Mouse (Mus musculus) cerebellum, adult 2 months (tissue): ENCODE results near the gene Hbb-bh1. TPM values are rescaled to one million over a fixed set of nuclear protein-coding genes. Genes with fewer than 3 reads are reported as not detected.
"Not testable (repeated sequence)": the region's sequence is repeated elsewhere in the genome, so short reads cannot be mapped to it uniquely, and the experiment has no call there.

Experiments used
- DNase-seq, 2 experiments: peaks; one replicate each; pipeline ENCODE4 v3.0.0; 2021
- H3K27ac ChIP-seq: fragments of 200-500 bp; 2 replicates; pipeline ENCODE4 v1.5.1; 2012; ENCODE audit warnings: low read length, control low read depth, inconsistent platforms; ENCODE audit not compliant: insufficient read depth
- H3K27me3 ChIP-seq: fragments of 200-500 bp; 2 replicates; pipeline ENCODE4 v1.6.1; 2012; ENCODE audit warnings: inconsistent platforms, mild to moderate bottlenecking, low read length, moderate library complexity; ENCODE audit not compliant: control insufficient read depth, insufficient read depth
- H3K4me1 ChIP-seq: fragments of 200-500 bp; 2 replicates; pipeline ENCODE4 v1.6.1; 2011; ENCODE audit warnings: low read length; ENCODE audit not compliant: control insufficient read depth, insufficient read depth
- H3K4me3 ChIP-seq: fragments of 200-500 bp; replicated peaks from 2 replicates; pipeline ENCODE3; 2011; ENCODE audit warnings: mild to moderate bottlenecking, low read depth, low read length, control low read depth; ENCODE audit not compliant: insufficient read depth
- CTCF ChIP-seq: fragments of 200-500 bp; IDR thresholded peaks from 2 replicates; pipeline ENCODE4 v1.5.1; 2011; ENCODE audit warnings: low read depth, mild to moderate bottlenecking, control low read depth, low read length, moderate library complexity, borderline replicate concordance; ENCODE audit not compliant: insufficient read depth
- POLR2A ChIP-seq: fragments of 200-500 bp; IDR thresholded peaks from 2 replicates; pipeline ENCODE4 v1.6.1; 2011; ENCODE audit warnings: low read length, control low read depth, borderline replicate concordance; ENCODE audit not compliant: insufficient read depth
- WGBS: fragments of 180-500 bp; shearing (Covaris S2); methylation state at CpG from one replicate; pipeline ENCODE4 v1.1.7; 2018; 5-methylcytosine and 5-hydroxymethylcytosine counted together
- polyA plus RNA-seq: library from polyadenylated mRNA; depleted of rRNA; stranded (reverse); fragments of >200 nt; gene quantifications from 2 replicates; pipeline ENCODE4 v1.2.3, GENCODE M21; 2012; rRNA removed

The Hbb-bh1 gene
- polyA plus RNA-seq, 1 experiment: 0.41 TPM

DNA sequence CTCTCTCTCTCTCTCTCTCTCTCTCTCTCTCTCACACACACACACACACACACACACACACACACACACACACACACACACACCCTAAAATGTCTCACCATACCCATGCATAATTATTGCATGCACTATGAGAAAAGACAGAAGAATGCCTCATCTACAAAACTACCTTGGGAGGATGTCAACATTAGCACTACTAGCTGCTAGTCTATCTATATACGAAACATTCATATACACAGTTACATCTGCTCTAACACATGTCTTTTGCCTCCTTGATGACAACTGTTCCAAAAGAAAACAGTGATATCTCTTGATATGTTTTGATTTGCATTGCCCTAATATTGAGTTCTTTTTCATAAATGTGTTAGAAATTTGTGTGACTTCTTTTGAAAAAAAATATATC lies 32.7 kb downstream of the Hbb-bh1 start:
- H3K4me3 ChIP-seq: no peak overlapping the region
- DNase-seq: no peak

DNA sequence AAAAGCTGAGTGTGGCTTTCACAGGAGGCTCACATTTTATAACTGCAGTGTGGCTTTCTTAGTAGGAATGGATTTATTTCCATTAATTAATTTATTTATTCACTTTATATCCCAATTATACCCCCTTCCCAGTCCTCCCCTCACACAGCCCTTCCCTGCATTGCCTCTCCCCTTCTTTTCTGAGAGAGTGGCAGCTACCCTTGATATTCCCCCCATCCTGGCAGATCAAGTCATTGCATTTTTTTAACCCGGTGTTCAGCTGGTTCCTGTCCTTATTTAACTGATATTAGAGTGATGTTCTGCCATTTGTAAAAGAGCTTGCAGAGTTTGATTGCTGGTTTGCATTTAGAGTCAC lies 33.2 kb downstream of the Hbb-bh1 start:
- Histone ChIP-seq H3K4me1 (no peaks in the 10 kb centered on the region), H3K27me3 (no peaks in the 10 kb centered on the region), H3K27ac (no peak overlapping the region), H3K4me3 (no peak overlapping the region)
- DNase-seq: no peak
- 58% methylated on average over 1 of the region's 1 CpGs for WGBS
- TF ChIP-seq CTCF (no peak), POLR2A (no peak)

More for the DNA sequence above, 32.7 kb downstream of the Hbb-bh1 start:
- TF ChIP-seq CTCF (no peak), POLR2A (no peak)
- no peaks in the 10 kb centered on the region for H3K27me3 ChIP-seq
- H3K4me1 ChIP-seq: no peaks in the 10 kb centered on the region
- 76% methylated on average over 1 of the region's 1 CpGs for WGBS
- H3K27ac ChIP-seq: no peak overlapping the region

DNA sequence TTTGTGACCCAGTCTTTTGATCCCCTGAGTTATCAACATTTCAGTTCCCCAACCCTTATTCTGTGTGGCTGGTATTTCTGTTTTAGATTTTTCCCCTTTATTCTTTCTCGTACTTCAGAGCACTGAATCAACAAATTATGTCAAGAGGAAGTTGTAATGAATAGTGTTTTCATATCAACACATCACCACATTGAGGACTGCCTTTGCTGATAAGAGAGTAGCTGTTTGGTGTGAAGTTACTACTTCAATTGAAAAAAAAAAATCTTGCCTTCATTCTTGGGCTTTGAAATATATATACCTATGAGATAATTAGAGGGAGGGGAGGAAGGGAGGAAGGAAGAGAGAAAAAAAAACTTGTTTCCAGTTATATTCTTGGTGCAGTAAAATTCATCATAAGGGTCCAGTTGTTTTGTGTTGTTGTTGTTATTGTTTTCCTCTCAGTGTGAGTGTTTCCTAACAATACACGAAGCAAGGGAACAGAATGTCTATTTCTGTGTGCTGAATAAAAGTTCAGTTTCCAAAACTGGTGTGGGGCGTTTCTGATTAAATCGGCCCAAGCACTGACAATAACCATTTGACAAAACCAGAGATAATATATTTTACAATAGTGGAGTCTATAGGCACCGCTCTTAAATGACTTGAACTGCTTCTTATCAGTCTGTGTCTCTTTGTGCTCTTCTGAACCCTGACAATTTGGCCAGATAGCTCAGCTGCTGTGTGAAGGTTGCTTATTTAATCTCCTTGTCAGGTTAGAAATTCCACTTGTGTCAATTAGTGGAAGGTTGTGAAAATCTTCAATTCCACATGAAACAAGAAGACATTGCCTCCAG lies 33.8 kb downstream of the Hbb-bh1 start:
- H3K27ac ChIP-seq: no peak overlapping the region
- TF ChIP-seq CTCF (no peak), POLR2A (no peak)
- no peaks in the 10 kb centered on the region for H3K27me3 ChIP-seq
- 70% methylated on average over 5 of the region's 5 CpGs for WGBS
- H3K4me1 ChIP-seq: no peaks in the 10 kb centered on the region
- H3K4me3 ChIP-seq: no peak overlapping the region
- no peak for DNase-seq

DNA sequence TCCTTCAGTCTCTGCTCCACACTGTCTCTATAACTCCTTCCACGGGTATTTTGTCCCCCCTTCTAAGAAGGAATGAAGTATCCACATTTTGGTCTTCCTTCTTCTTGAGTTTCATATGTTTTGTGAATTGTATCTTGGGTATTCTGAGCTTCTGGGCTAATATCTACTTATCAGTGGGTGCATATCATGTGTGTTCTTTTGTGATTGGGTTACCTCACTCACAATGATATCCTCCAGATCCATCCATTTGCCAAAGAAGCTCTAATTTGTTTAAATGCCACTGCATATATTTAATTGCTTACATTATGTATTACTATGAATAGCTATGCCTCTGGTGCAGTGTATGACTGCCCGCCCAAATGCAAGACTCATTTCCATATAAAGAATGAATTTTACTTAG lies 34.8 kb downstream of the Hbb-bh1 start:
- not testable (repeated sequence) for H3K4me1 ChIP-seq, H3K27ac ChIP-seq, DNase-seq, H3K27me3 ChIP-seq, H3K4me3 ChIP-seq
- WGBS: 65% methylated on average over 2 of the region's 2 CpGs

DNA sequence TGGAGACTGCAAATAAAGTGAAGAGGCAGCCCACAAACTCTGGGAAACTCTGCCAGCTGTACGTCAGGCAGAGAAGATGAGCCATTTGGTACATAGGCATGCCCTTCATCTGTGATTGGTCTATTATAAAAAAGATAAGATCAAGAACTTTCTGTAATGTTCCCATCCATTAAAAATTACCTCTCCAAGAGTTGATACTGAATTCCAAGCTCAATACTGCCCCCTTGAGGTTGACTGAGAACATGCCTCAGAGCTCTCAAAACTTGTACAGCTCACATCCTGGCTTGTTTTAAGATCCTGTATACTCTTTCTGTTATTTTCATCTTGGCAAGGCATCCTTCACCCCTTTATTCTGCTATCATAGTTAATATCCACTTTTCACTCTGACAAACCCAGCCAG lies 36.1 kb downstream of the Hbb-bh1 start:
- peak in 1 of 2 experiments; percentile 1 for DNase-seq
- WGBS: 49% methylated on average over 1 of the region's 1 CpGs
- TF ChIP-seq CTCF: no peak
- no peak for TF ChIP-seq POLR2A
- no peak overlapping the region for H3K4me3 ChIP-seq
- no peaks in the 10 kb centered on the region for H3K27me3 ChIP-seq
- no peak overlapping the region for H3K27ac ChIP-seq
- H3K4me1 ChIP-seq: no peaks in the 10 kb centered on the region

DNA sequence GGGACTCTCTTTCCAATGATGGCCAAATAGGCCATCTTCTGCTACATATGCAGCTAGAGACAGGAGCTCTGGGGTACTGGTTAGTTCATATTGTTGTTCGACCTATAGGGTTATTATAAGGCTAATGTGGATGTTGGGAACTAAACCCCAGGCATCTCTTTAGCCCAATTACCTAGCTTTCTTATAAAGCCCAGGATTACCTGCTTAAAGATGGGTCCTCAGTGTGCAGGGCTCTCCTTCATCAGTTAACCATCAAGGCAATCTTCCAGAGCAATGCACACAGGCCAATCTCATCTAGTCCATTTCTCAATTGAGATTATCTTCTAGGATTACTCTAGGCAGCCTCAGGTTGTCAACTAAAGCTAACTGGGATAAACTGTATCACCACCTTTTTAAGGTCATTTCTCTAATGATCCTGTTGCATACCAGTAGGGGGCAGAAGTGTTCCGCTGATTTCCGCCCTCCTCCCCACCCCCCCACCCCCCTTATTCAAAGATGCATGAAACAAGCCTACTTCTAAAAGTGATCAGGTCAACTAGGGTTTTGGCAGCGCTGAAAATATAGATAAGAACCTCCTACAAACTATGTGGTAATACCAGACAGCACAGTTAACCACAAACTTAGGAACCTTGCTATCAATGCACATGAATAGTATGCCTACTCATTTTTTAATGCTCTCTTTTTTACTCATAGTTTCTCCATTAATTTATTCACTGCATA lies 50.1 kb downstream of the Hbb-bh1 start:
- 33% methylated on average over 4 of the region's 4 CpGs for WGBS
- no peak for TF ChIP-seq POLR2A
- no peak for TF ChIP-seq CTCF
- H3K4me1 ChIP-seq: no peaks in the 10 kb centered on the region

DNA sequence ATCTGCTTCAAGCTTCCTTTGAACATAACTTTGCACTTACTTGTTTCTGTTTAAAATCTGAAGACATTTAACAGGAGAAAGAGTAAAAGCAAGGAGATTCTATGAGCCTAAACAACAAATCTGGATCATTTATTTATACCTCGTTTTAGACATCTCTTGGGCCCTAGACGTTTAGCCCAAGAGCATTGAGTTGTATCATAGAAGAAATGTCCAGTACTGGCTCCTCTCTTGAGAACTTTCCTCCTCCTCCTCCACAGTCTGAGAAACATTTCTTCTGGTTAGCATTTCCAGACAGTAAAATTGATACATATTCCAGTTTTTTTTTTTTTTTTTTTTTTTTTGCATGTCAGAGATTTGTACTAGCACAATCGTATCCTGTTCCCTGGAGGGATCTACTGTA lies 51.2 kb downstream of the Hbb-bh1 start, which contains the start of gene Olfr67:
Gene Olfr67, minus strand, starts transcription at position 101 of the 400 bp plus-strand sequence.
- TF ChIP-seq CTCF (no peak), POLR2A (no peak)
- Histone ChIP-seq H3K4me3 (no peak within 1 kb of the TSS), H3K27ac (no peak within 1 kb of the TSS), H3K27me3 (no peaks in the 10 kb centered on the region), H3K4me1 (no peaks in the 10 kb centered on the region)
- 73% methylated on average over 3 of the region's 3 CpGs for WGBS
- no peak for DNase-seq

More for the DNA sequence above, 50.1 kb downstream of the Hbb-bh1 start:
- no peak overlapping the region for H3K27ac ChIP-seq
- no peaks in the 10 kb centered on the region for H3K27me3 ChIP-seq
- no peak for DNase-seq
- no peak overlapping the region for H3K4me3 ChIP-seq

Other genes starting within 250 kb of the Hbb-bh1 start
- not detected in 2 replicates for gene Olfr619, start 242.6 kb downstream of the Hbb-bh1 start, polyA plus RNA-seq
- gene Olfr620, start 230.6 kb downstream of the Hbb-bh1 start, polyA plus RNA-seq: not detected in 2 replicates
- gene Olfr622, start 200.5 kb downstream of the Hbb-bh1 start, polyA plus RNA-seq: not detected in 2 replicates
- gene Olfr623, start 179.5 kb downstream of the Hbb-bh1 start, polyA plus RNA-seq: not detected in 2 replicates
- not detected in 2 replicates for gene Olfr624, start 172.0 kb downstream of the Hbb-bh1 start, polyA plus RNA-seq
- not detected in 2 replicates for gene Olfr625-ps1, start 160.4 kb downstream of the Hbb-bh1 start, polyA plus RNA-seq
- gene Olfr243, start 128.5 kb downstream of the Hbb-bh1 start, polyA plus RNA-seq: not detected in 2 replicates
- gene Olfr628, start 112.8 kb downstream of the Hbb-bh1 start, polyA plus RNA-seq: not detected in 2 replicates
- not detected in 2 replicates for gene Olfr629, start 98.2 kb downstream of the Hbb-bh1 start, polyA plus RNA-seq
- gene Olfr630, start 85.8 kb downstream of the Hbb-bh1 start, polyA plus RNA-seq: not detected in 2 replicates
- gene Olfr69, start 71.6 kb downstream of the Hbb-bh1 start, polyA plus RNA-seq: not detected in 2 replicates
- not detected in 2 replicates for gene Olfr68, start 63.5 kb downstream of the Hbb-bh1 start, polyA plus RNA-seq
- gene Olfr67, start 51.3 kb downstream of the Hbb-bh1 start, polyA plus RNA-seq: not detected in 2 replicates
- 64.2 and 175 TPM in 2 replicates for gene Hbb-bt, start 29.2 kb downstream of the Hbb-bh1 start, polyA plus RNA-seq
- 581 and 1,292 TPM in 2 replicates for gene Hbb-bs, start 15.1 kb downstream of the Hbb-bh1 start, polyA plus RNA-seq
- gene Hbb-bh2, start 2.6 kb downstream of the Hbb-bh1 start, polyA plus RNA-seq: not detected in 2 replicates
- 1.3 and 2.3 TPM in 2 replicates for gene Hbb-y, start 10.1 kb upstream of the Hbb-bh1 start, polyA plus RNA-seq
- not detected in 2 replicates for gene Olfr66, start 43.1 kb upstream of the Hbb-bh1 start, polyA plus RNA-seq
- gene Olfr64, start 51.3 kb upstream of the Hbb-bh1 start, polyA plus RNA-seq: not detected in 2 replicates
- not detected in 2 replicates for gene Olfr65, start 60.3 kb upstream of the Hbb-bh1 start, polyA plus RNA-seq
- gene Olfr631, start 85.7 kb upstream of the Hbb-bh1 start, polyA plus RNA-seq: not detected in 2 replicates
- gene Olfr632, start 91.2 kb upstream of the Hbb-bh1 start, polyA plus RNA-seq: not detected in 2 replicates
- gene Olfr633, start 101.3 kb upstream of the Hbb-bh1 start, polyA plus RNA-seq: not detected in 2 replicates
- not detected in 2 replicates for gene Olfr635, start 128.0 kb upstream of the Hbb-bh1 start, polyA plus RNA-seq
- not detected in 2 replicates for gene Olfr638, start 155.6 kb upstream of the Hbb-bh1 start, polyA plus RNA-seq
- gene Olfr639, start 174.1 kb upstream of the Hbb-bh1 start, polyA plus RNA-seq: 0.02 TPM in 1 of 2 replicates, not detected in the other
- gene Olfr640, start 182.4 kb upstream of the Hbb-bh1 start, polyA plus RNA-seq: not detected in 2 replicates
- not detected in 2 replicates for gene Olfr641, start 192.3 kb upstream of the Hbb-bh1 start, polyA plus RNA-seq
- gene Olfr642, start 209.5 kb upstream of the Hbb-bh1 start, polyA plus RNA-seq: not detected in 2 replicates
- gene 4930516K23Rik, start 218.3 kb upstream of the Hbb-bh1 start, polyA plus RNA-seq: not detected in 2 replicates
- not detected in 2 replicates for gene Olfr644, start 228.7 kb upstream of the Hbb-bh1 start, polyA plus RNA-seq
- not detected in 2 replicates for gene Olfr645, start 242.3 kb upstream of the Hbb-bh1 start, polyA plus RNA-seq